Mouse (Mus musculus): ENCODE results near the gene Hmcn2. TPM values are rescaled to one million over a fixed set of nuclear protein-coding genes. Genes with fewer than 3 reads are reported as not detected.

Hmcn2 gene
- total RNA-seq, 2 experiments from 2014 or later, result 0.05 to 0.33 TPM

- no peak for DNase-seq (ENCODE audit: low spot score in 2 of 2)
Measured at GRCm38 (mm10) chr2:31453559-31454177, 139.5 kb downstream of the Hmcn2 start.

GRCm38 (mm10) chr2:31454280-31454679 is 140.1 kb downstream of the Hmcn2 start:
- peak in 1 of 2 experiments; percentile 33 for DNase-seq (ENCODE audit: low spot score in 2 of 2)

GRCm38 (mm10) chr2:31455418-31455817 is 141.2 kb downstream of the Hmcn2 start:
- DNase-seq (ENCODE audit: low spot score in 2 of 2), result no peak

GRCm38 (mm10) chr2:31458460-31458859 is 144.2 kb downstream of the Hmcn2 start:
- DNase-seq (ENCODE audit: low spot score in 2 of 2), result no peak

GRCm38 (mm10) chr2:31458989-31459936 is 145.0 kb downstream of the Hmcn2 start:
- no peak for DNase-seq (ENCODE audit: low spot score in 2 of 2)

GRCm38 (mm10) chr2:31460025-31460571 is 145.9 kb downstream of the Hmcn2 start:
- no peak for DNase-seq (ENCODE audit: low spot score in 2 of 2)

- no peak for DNase-seq (ENCODE audit: low spot score in 2 of 2)
Measured at GRCm38 (mm10) chr2:31460920-31461319, 146.7 kb downstream of the Hmcn2 start.

GRCm38 (mm10) chr2:31462051-31462450 is 147.8 kb downstream of the Hmcn2 start:
- no peak for DNase-seq (ENCODE audit: low spot score in 2 of 2)

GRCm38 (mm10) chr2:31463253-31463652 is 149.0 kb downstream of the Hmcn2 start:
- DNase-seq (ENCODE audit: low spot score in 2 of 2), result no peak

- no peak for DNase-seq (ENCODE audit: low spot score in 2 of 2)
Measured at GRCm38 (mm10) chr2:31463696-31464528, 149.7 kb downstream of the Hmcn2 start.

- no peak for DNase-seq (ENCODE audit: low spot score in 2 of 2)
Measured at GRCm38 (mm10) chr2:31464529-31464910, 150.3 kb downstream of the Hmcn2 start.

GRCm38 (mm10) chr2:31467457-31467856 is 153.2 kb downstream of the Hmcn2 start:
- DNase-seq (ENCODE audit: low spot score in 2 of 2), result no peak

GRCm38 (mm10) chr2:31468857-31469256 is 154.6 kb downstream of the Hmcn2 start:
- DNase-seq (ENCODE audit: low spot score in 2 of 2), result no peak

GRCm38 (mm10) chr2:31469480-31469879 is 155.3 kb downstream of the Hmcn2 start:
- DNase-seq (ENCODE audit: low spot score in 2 of 2), result no peak

GRCm38 (mm10) chr2:31469931-31470682 is 155.9 kb downstream of the Hmcn2 start, which contains the start of gene Ass1:
Gene Ass1, plus strand, starts transcription at chr2:31470207.
- peak; percentile 25 to 50 for DNase-seq (ENCODE audit: low spot score in 2 of 2)

GRCm38 (mm10) chr2:31470683-31471385 is 156.6 kb downstream of the Hmcn2 start:
- no peak for DNase-seq (ENCODE audit: low spot score in 2 of 2)

- DNase-seq (ENCODE audit: low spot score in 2 of 2), result no peak
Measured at GRCm38 (mm10) chr2:31471611-31472010, 157.4 kb downstream of the Hmcn2 start.

GRCm38 (mm10) chr2:31472406-31473065 is 158.3 kb downstream of the Hmcn2 start:
- DNase-seq (ENCODE audit: low spot score in 2 of 2), result peak in 1 of 2 experiments; percentile 75

- no peak for DNase-seq (ENCODE audit: low spot score in 2 of 2)
Measured at GRCm38 (mm10) chr2:31473941-31474340, 159.7 kb downstream of the Hmcn2 start.

Data from layer of hippocampus, adult 18-20 months (tissue).